Mouse (Mus musculus) heart, embryonic 15.5 days (tissue): Measurements from ENCODE around the gene Ptpn14. TPM values are rescaled to one million over a fixed set of nuclear protein-coding genes. Genes with fewer than 3 reads are reported as not detected.
A peak's percentile ranks its signal among the peaks of the same experiment; 100 is the strongest.

Experiments
- ATAC-seq: fragments of 200-750 bp; cut with Nextera tagmentation; replicated peaks from 2 replicates; pipeline ENCODE4 v1.8.0; 2017; ENCODE audit warnings: low read depth, moderate TSS enrichment; ENCODE audit not compliant: insufficient number of reproducible peaks, insufficient read depth, low FRiP score
- H3K27ac ChIP-seq: fragments of 300-500 bp; sonication (generic); 2 replicates; pipeline ENCODE4 v1.5.1; 2015; ENCODE audit warnings: mild to moderate bottlenecking, inconsistent platforms
- H3K27me3 ChIP-seq: fragments of 300-500 bp; sonication (generic); 2 replicates; pipeline ENCODE4 v1.6.1; 2015; ENCODE audit warnings: inconsistent platforms
- H3K36me3 ChIP-seq: fragments of 300-500 bp; sonication (generic); 2 replicates; pipeline ENCODE4 v1.6.1; 2015; ENCODE audit warnings: mild to moderate bottlenecking, inconsistent platforms
- H3K4me1 ChIP-seq: fragments of 300-500 bp; sonication (generic); replicated peaks from 2 replicates; pipeline ENCODE4 v1.6.1; 2015; ENCODE audit warnings: inconsistent platforms
- H3K4me2 ChIP-seq: fragments of 300-500 bp; sonication (generic); 2 replicates; pipeline ENCODE4 v1.6.1; 2015; ENCODE audit warnings: inconsistent platforms, mild to moderate bottlenecking, moderate library complexity
- H3K4me3 ChIP-seq: fragments of 300-500 bp; sonication (generic); 2 replicates; pipeline ENCODE4 v1.5.1; 2015; ENCODE audit warnings: mild to moderate bottlenecking, inconsistent platforms
- H3K9ac ChIP-seq: fragments of 300-500 bp; sonication (generic); 2 replicates; pipeline ENCODE4 v1.6.1; 2015; ENCODE audit warnings: mild to moderate bottlenecking, inconsistent platforms
- H3K9me3 ChIP-seq: fragments of 300-500 bp; sonication (generic); replicated peaks from 2 replicates; pipeline ENCODE4 v1.6.1; 2016; ENCODE audit warnings: inconsistent platforms
- WGBS: fragments of 180-500 bp; shearing (Covaris S2); methylation state at CpG from one replicate; pipeline ENCODE4 v1.1.7; 2015; ENCODE audit warnings: mixed read lengths; 5-methylcytosine and 5-hydroxymethylcytosine counted together
- polyA plus RNA-seq: library from polyadenylated mRNA; unstranded; fragments of >200 nt; fragmentation: Nextera tagmentation; extraction: Ambion mirVana; gene quantifications from 2 replicates; pipeline ENCODE4 v1.2.1, GENCODE M21; 2015

The Ptpn14 gene
- polyA plus RNA-seq, 1 experiment from 2014 or later: 7.0 TPM

GRCm38 (mm10) chr1:189814385-189814784 is 86.3 kb downstream of the Ptpn14 start:
- H3K27me3 ChIP-seq: no peaks in the 10 kb centered on the region
- H3K4me1 ChIP-seq: peaks cover 47% of the 10 kb centered on the region
- H3K4me3 ChIP-seq: no peak overlapping the region
- H3K9ac ChIP-seq: no peak overlapping the region
- 83% methylated on average over 4 of the region's 4 CpGs for WGBS
- H3K4me2 ChIP-seq: no peak overlapping the region
- H3K36me3 ChIP-seq: no peaks in the 10 kb centered on the region
- H3K27ac ChIP-seq: peak overlapping the region; percentile 35; the same call in 1 of the 2 replicates
- no peak for ATAC-seq
- H3K9me3 ChIP-seq: no peaks in the 10 kb centered on the region

GRCm38 (mm10) chr1:189817089-189817488 is 89.0 kb downstream of the Ptpn14 start:
- H3K9me3 ChIP-seq: no peaks in the 10 kb centered on the region
- H3K27ac ChIP-seq: peak overlapping the region; percentile 74
- H3K27me3 ChIP-seq: no peaks in the 10 kb centered on the region
- H3K4me1 ChIP-seq: peaks cover 62% of the 10 kb centered on the region
- WGBS: 68% methylated on average over 8 of the region's 8 CpGs
- H3K4me2 ChIP-seq: no peak overlapping the region
- no peak overlapping the region for H3K4me3 ChIP-seq
- no peak overlapping the region for H3K9ac ChIP-seq
- no peak for ATAC-seq
- H3K36me3 ChIP-seq: no peaks in the 10 kb centered on the region

GRCm38 (mm10) chr1:189817810-189818209 is 89.7 kb downstream of the Ptpn14 start:
- Histone ChIP-seq H3K9ac (no peak overlapping the region), H3K36me3 (no peaks in the 10 kb centered on the region), H3K27me3 (no peaks in the 10 kb centered on the region), H3K27ac (peak overlapping the region; percentile 74), H3K4me3 (no peak overlapping the region), H3K4me2 (peak overlapping the region; percentile 16; the same call in 1 of the 2 replicates), H3K9me3 (no peaks in the 10 kb centered on the region), H3K4me1 (peaks cover 55% of the 10 kb centered on the region)
- ATAC-seq: peak; percentile 63
- 41% methylated on average over 9 of the region's 9 CpGs for WGBS

- Histone ChIP-seq H3K4me1 (peaks cover 52% of the 10 kb centered on the region), H3K9me3 (no peaks in the 10 kb centered on the region), H3K36me3 (peaks cover 11% of the 10 kb centered on the region; the same call in 1 of the 2 replicates), H3K4me2 (no peak overlapping the region), H3K9ac (no peak overlapping the region), H3K4me3 (no peak overlapping the region), H3K27ac (peak overlapping the region; percentile 32; the same call in 1 of the 2 replicates), H3K27me3 (no peaks in the 10 kb centered on the region)
- ATAC-seq: no peak
- 45% methylated on average over 5 of the region's 5 CpGs for WGBS
Measured at GRCm38 (mm10) chr1:189820111-189820510, 92.0 kb downstream of the Ptpn14 start.

- whole genome bisulfite sequencing: 64% methylated on average over 5 of the region's 5 CpGs
- no peak overlapping the region for H3K9ac ChIP-seq
- H3K36me3 ChIP-seq: peaks cover 40% of the 10 kb centered on the region
- ATAC-seq: no peak
- no peaks in the 10 kb centered on the region for H3K27me3 ChIP-seq
- no peak overlapping the region for H3K27ac ChIP-seq
- no peak overlapping the region for H3K4me2 ChIP-seq
- no peaks in the 10 kb centered on the region for H3K9me3 ChIP-seq
- H3K4me3 ChIP-seq: no peak overlapping the region
- H3K4me1 ChIP-seq: peaks cover 22% of the 10 kb centered on the region
Measured at GRCm38 (mm10) chr1:189824436-189824835, 96.4 kb downstream of the Ptpn14 start.

- Histone ChIP-seq H3K4me2 (no peak overlapping the region), H3K9me3 (no peaks in the 10 kb centered on the region), H3K36me3 (peaks cover 29% of the 10 kb centered on the region), H3K27me3 (no peaks in the 10 kb centered on the region), H3K4me1 (peaks cover 9% of the 10 kb centered on the region), H3K27ac (peak overlapping the region; percentile 10; the same call in 1 of the 2 replicates), H3K4me3 (no peak overlapping the region), H3K9ac (no peak overlapping the region)
- no peak for ATAC-seq
- 63% methylated on average over 4 of the region's 4 CpGs for WGBS
Measured at GRCm38 (mm10) chr1:189830391-189830790, 102.3 kb downstream of the Ptpn14 start.

- H3K9ac ChIP-seq: no peak overlapping the region
- 26% methylated on average over 12 of the region's 12 CpGs for WGBS
Measured at GRCm38 (mm10) chr1:189830797-189831232, 102.7 kb downstream of the Ptpn14 start.

GRCm38 (mm10) chr1:189833351-189833750 is 105.3 kb downstream of the Ptpn14 start:
- Histone ChIP-seq H3K27ac (no peak overlapping the region), H3K4me1 (peaks cover 9% of the 10 kb centered on the region), H3K9me3 (no peaks in the 10 kb centered on the region), H3K4me3 (no peak overlapping the region), H3K36me3 (peaks cover 9% of the 10 kb centered on the region; the same call in 1 of the 2 replicates), H3K9ac (no peak overlapping the region), H3K27me3 (no peaks in the 10 kb centered on the region), H3K4me2 (no peak overlapping the region)
- no peak for ATAC-seq
- 80% methylated on average over 7 of the region's 7 CpGs for whole genome bisulfite sequencing

More at GRCm38 (mm10) chr1:189830797-189831232, 102.7 kb downstream of the Ptpn14 start:
- Histone ChIP-seq H3K4me3 (no peak overlapping the region), H3K4me2 (no peak overlapping the region), H3K4me1 (peaks cover 9% of the 10 kb centered on the region), H3K36me3 (peaks cover 26% of the 10 kb centered on the region), H3K9me3 (no peaks in the 10 kb centered on the region), H3K27ac (peak overlapping the region; percentile 10; the same call in 1 of the 2 replicates), H3K27me3 (no peaks in the 10 kb centered on the region)
- peak; percentile 50 for ATAC-seq

- Histone ChIP-seq H3K4me2 (no peak overlapping the region), H3K9ac (no peak overlapping the region), H3K27me3 (no peaks in the 10 kb centered on the region), H3K36me3 (peaks cover 9% of the 10 kb centered on the region; the same call in 1 of the 2 replicates), H3K9me3 (no peaks in the 10 kb centered on the region), H3K27ac (no peak overlapping the region), H3K4me1 (peaks cover 9% of the 10 kb centered on the region), H3K4me3 (no peak overlapping the region)
- no peak for ATAC-seq
- 82% methylated on average over 13 of the region's 13 CpGs for WGBS
Measured at GRCm38 (mm10) chr1:189834166-189834565, 106.1 kb downstream of the Ptpn14 start.

GRCm38 (mm10) chr1:189846319-189846718 is 118.3 kb downstream of the Ptpn14 start:
- no peak overlapping the region for H3K4me2 ChIP-seq
- H3K9ac ChIP-seq: no peak overlapping the region
- peaks cover 11% of the 10 kb centered on the region for H3K4me1 ChIP-seq
- H3K36me3 ChIP-seq: peaks cover 59% of the 10 kb centered on the region
- H3K9me3 ChIP-seq: no peaks in the 10 kb centered on the region
- no peak overlapping the region for H3K4me3 ChIP-seq
- 90% methylated on average over 2 of the region's 2 CpGs for WGBS
- no peak for ATAC-seq
- H3K27ac ChIP-seq: no peak overlapping the region
- no peaks in the 10 kb centered on the region for H3K27me3 ChIP-seq

- Histone ChIP-seq H3K9me3 (no peaks in the 10 kb centered on the region), H3K27me3 (no peaks in the 10 kb centered on the region), H3K9ac (no peak overlapping the region), H3K27ac (peak overlapping the region; percentile 21; the same call in 1 of the 2 replicates), H3K4me1 (peaks cover 11% of the 10 kb centered on the region), H3K4me2 (no peak overlapping the region), H3K36me3 (peaks cover 47% of the 10 kb centered on the region), H3K4me3 (no peak overlapping the region)
- no peak for ATAC-seq
- WGBS: 61% methylated on average over 11 of the region's 11 CpGs
Measured at GRCm38 (mm10) chr1:189849550-189849949, 121.5 kb downstream of the Ptpn14 start.

GRCm38 (mm10) chr1:189852051-189852450 is 124.0 kb downstream of the Ptpn14 start:
- WGBS: 85% methylated on average over 5 of the region's 5 CpGs
- Histone ChIP-seq H3K36me3 (peaks cover 46% of the 10 kb centered on the region), H3K27me3 (no peaks in the 10 kb centered on the region), H3K4me1 (peaks cover 11% of the 10 kb centered on the region), H3K27ac (no peak overlapping the region), H3K4me3 (no peak overlapping the region), H3K9ac (no peak overlapping the region), H3K9me3 (no peaks in the 10 kb centered on the region), H3K4me2 (no peak overlapping the region)
- ATAC-seq: no peak
